Mouse (Mus musculus) intestine, embryonic 16.5 days (tissue): ENCODE measurements at regions not wholly inside any gene's neighbourhood (a gene's known extent, or its start where the extent isn't known, plus 50 kb on each side); places are given as distances from the start of the nearest gene placed in this dataset.
A peak's percentile ranks its signal among the peaks of the same experiment; 100 is the strongest.

Source experiments
- ATAC-seq: fragments of 200-750 bp; cut with Nextera tagmentation; 2 replicates; pipeline ENCODE4 v1.8.0; 2017; ENCODE audit warnings: moderate TSS enrichment, moderate library complexity
- H3K27ac ChIP-seq: fragments of 300-500 bp; sonication (generic); 2 replicates; pipeline ENCODE4 v1.5.1; 2014; ENCODE audit warnings: mild to moderate bottlenecking, low read length
- H3K27me3 ChIP-seq: fragments of 300-500 bp; sonication (generic); replicated peaks from 2 replicates; pipeline ENCODE4 v1.6.1; 2014; ENCODE audit warnings: low read length, control low read depth, mixed read lengths; ENCODE audit not compliant: control insufficient read depth, insufficient read depth
- H3K36me3 ChIP-seq: fragments of 300-500 bp; sonication (generic); 2 replicates; pipeline ENCODE4 v1.6.1; 2014; ENCODE audit warnings: low read length, control low read depth; ENCODE audit not compliant: control insufficient read depth, insufficient read depth
- H3K4me1 ChIP-seq: fragments of 300-500 bp; sonication (generic); 2 replicates; pipeline ENCODE4 v1.6.1; 2014; ENCODE audit warnings: low read length, control low read depth, mixed read lengths; ENCODE audit not compliant: control insufficient read depth, insufficient read depth
- H3K4me2 ChIP-seq: fragments of 300-500 bp; sonication (generic); 2 replicates; pipeline ENCODE4 v1.6.1; 2014; ENCODE audit warnings: low read depth, low read length, control low read depth
- H3K4me3 ChIP-seq: fragments of 300-500 bp; sonication (generic); 2 replicates; pipeline ENCODE4 v1.5.1; 2014; ENCODE audit warnings: mild to moderate bottlenecking, low read length
- H3K9ac ChIP-seq: fragments of 300-500 bp; sonication (generic); 2 replicates; pipeline ENCODE4 v1.6.1; 2014; ENCODE audit warnings: low read depth, low read length
- H3K9me3 ChIP-seq: fragments of 300-500 bp; sonication (generic); 2 replicates; pipeline ENCODE4 v1.6.1; 2016; ENCODE audit warnings: low read length, control low read depth; ENCODE audit not compliant: control insufficient read depth
- WGBS: fragments of 180-500 bp; shearing (Covaris S2); extraction: QIAGEN DNeasy Blood & Tissue Kit; methylation state at CpG from one replicate; pipeline ENCODE4 v1.1.7; 2014; 5-methylcytosine and 5-hydroxymethylcytosine counted together

- H3K4me1 ChIP-seq, result no peaks in the 10 kb centered on the region
- H3K27ac ChIP-seq, result no peak overlapping the region
- no peaks in the 10 kb centered on the region for H3K9me3 ChIP-seq
- H3K36me3 ChIP-seq, result no peaks in the 10 kb centered on the region
- H3K4me2 ChIP-seq, result no peak overlapping the region
- no peak for ATAC-seq
- 52% methylated on average over 12 of the region's 12 CpGs for WGBS
- H3K27me3 ChIP-seq, result no peaks in the 10 kb centered on the region
- H3K9ac ChIP-seq, result no peak overlapping the region
- H3K4me3 ChIP-seq, result no peak overlapping the region
Measured at GRCm38 (mm10) chr1:186435336-186435972, 270.3 kb downstream of the Tgfb2 start.

DNA sequence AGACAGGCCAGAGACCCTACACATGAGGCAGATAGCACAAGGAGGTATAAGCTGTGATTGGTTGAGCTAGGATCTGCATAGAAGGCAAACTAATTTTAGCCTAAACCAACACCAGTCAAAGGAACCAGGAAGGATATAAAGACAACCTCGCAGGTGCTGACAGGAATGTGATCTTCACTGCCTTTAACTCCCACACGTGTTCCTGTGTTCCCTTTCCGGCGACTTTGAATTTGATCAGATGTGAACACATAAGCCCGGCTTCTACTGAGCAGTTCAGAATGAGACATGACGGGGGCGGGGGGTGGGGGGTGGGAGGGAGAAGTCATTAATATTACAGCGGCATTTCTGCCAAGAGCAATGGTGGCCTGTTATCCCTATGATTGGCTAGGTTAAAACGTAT is 271.0 kb downstream of the Tgfb2 start:
- Histone ChIP-seq H3K27me3 (no peaks in the 10 kb centered on the region), H3K9me3 (no peaks in the 10 kb centered on the region), H3K4me2 (no peak overlapping the region), H3K27ac (no peak overlapping the region), H3K4me3 (no peak overlapping the region), H3K4me1 (no peaks in the 10 kb centered on the region), H3K36me3 (no peaks in the 10 kb centered on the region), H3K9ac (no peak overlapping the region)
- 56% methylated on average over 9 of the region's 9 CpGs for WGBS
- ATAC-seq, result no peak

DNA sequence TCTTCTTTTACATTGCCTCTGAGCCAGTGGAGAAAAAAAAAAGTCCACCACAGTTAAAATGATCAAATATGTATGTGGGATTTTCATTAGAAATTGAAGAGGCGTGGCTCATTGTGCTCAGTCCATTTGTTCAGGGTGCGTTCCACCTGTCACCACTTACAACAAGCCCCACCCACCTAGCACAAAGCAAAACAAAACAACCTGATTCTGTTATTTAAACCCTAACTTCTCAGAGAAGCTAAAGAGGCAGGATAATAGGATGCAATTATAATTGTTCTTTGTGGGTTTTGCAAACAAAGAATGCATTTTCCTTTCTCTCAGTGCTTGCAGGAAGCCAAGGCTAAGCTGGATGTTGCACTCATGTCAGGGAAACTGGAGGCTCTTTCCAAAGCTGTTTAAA is 271.8 kb downstream of the Tgfb2 start:
- no peak for ATAC-seq
- Histone ChIP-seq H3K9ac (no peak overlapping the region), H3K4me3 (no peak overlapping the region), H3K4me2 (no peak overlapping the region), H3K9me3 (no peaks in the 10 kb centered on the region), H3K27ac (no peak overlapping the region), H3K4me1 (no peaks in the 10 kb centered on the region), H3K36me3 (no peaks in the 10 kb centered on the region), H3K27me3 (no peaks in the 10 kb centered on the region)
- WGBS, result 77% methylated on average over 2 of the region's 2 CpGs

- ATAC-seq, result 0 out of 2 replicates have a peak, but pooled peaks have one; percentile 18
Measured at GRCm38 (mm10) chr1:186433169-186433665, 272.6 kb downstream of the Tgfb2 start.

DNA sequence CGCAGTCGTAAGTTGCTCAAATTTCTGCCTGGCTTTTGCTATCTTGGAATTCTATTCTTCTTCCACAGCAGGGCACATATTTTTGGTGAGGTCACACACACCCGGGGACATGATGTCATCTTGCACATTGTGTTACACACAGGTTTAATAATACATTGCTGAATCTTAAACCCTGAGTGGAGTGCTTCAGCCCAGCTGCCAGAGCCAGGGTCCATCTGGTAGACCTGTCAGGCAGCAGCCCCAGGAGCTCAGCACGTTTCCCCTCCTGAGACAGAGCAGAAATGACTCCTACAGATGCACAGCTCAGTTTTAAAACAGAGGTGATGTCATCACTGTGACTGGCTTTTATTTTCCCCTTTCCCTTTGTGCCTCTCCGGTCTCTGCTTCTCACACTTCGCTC is 280.4 kb downstream of the Tgfb2 start:
- Histone ChIP-seq H3K36me3 (no peaks in the 10 kb centered on the region), H3K4me3 (no peak overlapping the region), H3K9me3 (no peaks in the 10 kb centered on the region), H3K4me1 (no peaks in the 10 kb centered on the region), H3K27ac (no peak overlapping the region), H3K9ac (no peak overlapping the region), H3K4me2 (no peak overlapping the region), H3K27me3 (no peaks in the 10 kb centered on the region)
- 72% methylated on average over 6 of the region's 6 CpGs for whole genome bisulfite sequencing
- no peak for ATAC-seq

More at GRCm38 (mm10) chr1:186433169-186433665, 272.6 kb downstream of the Tgfb2 start:
- no peaks in the 10 kb centered on the region for H3K9me3 ChIP-seq
- WGBS, result 70% methylated on average over 7 of the region's 7 CpGs
- no peak overlapping the region for H3K27ac ChIP-seq
- no peak overlapping the region for H3K4me2 ChIP-seq
- no peaks in the 10 kb centered on the region for H3K4me1 ChIP-seq
- H3K9ac ChIP-seq, result no peak overlapping the region
- no peaks in the 10 kb centered on the region for H3K27me3 ChIP-seq
- H3K4me3 ChIP-seq, result no peak overlapping the region
- no peaks in the 10 kb centered on the region for H3K36me3 ChIP-seq

- H3K27ac ChIP-seq, result no peak overlapping the region
- H3K36me3 ChIP-seq, result no peaks in the 10 kb centered on the region
- no peaks in the 10 kb centered on the region for H3K9me3 ChIP-seq
- no peak overlapping the region for H3K9ac ChIP-seq
- H3K4me2 ChIP-seq, result no peak overlapping the region
- no peak overlapping the region for H3K4me3 ChIP-seq
- WGBS, result 83% methylated on average over 5 of the region's 5 CpGs
- no peaks in the 10 kb centered on the region for H3K27me3 ChIP-seq
- ATAC-seq, result no peak
- no peaks in the 10 kb centered on the region for H3K4me1 ChIP-seq
Measured at GRCm38 (mm10) chr1:186424084-186424483, 281.7 kb downstream of the Tgfb2 start.

- 61% methylated on average over 1 of the region's 1 CpGs for WGBS
Measured at GRCm38 (mm10) chr1:186417101-186417500, 288.7 kb downstream of the Tgfb2 start.

DNA sequence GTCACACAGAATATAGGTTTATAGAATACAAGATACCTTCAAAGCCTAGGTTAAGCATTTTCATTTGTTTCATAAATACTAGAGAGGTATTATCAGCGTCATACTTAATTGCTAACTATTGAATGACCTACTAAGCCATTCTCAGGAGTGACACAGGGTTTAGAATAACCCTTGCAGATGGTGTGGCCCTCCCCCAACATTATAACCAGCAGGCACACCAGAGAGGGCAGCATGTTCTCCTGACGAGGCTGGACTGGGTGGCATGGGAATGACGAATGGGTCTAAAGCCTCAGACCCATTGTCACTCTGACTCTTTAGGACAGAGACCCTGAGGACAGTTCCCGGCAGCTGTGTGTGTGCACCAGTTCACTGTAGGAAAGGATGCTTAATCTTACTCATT is 290.5 kb downstream of the Tgfb2 start:
- H3K36me3 ChIP-seq, result no peaks in the 10 kb centered on the region
- ATAC-seq, result no peak
- no peaks in the 10 kb centered on the region for H3K27me3 ChIP-seq
- H3K9ac ChIP-seq, result no peak overlapping the region
- WGBS, result 81% methylated on average over 4 of the region's 4 CpGs
- no peak overlapping the region for H3K4me2 ChIP-seq
- no peak overlapping the region for H3K27ac ChIP-seq
- no peak overlapping the region for H3K4me3 ChIP-seq
- peaks cover 3% of the 10 kb centered on the region; the same call in 1 of the 2 replicates for H3K4me1 ChIP-seq
- H3K9me3 ChIP-seq, result no peaks in the 10 kb centered on the region

More at GRCm38 (mm10) chr1:186417101-186417500, 288.7 kb downstream of the Tgfb2 start:
- H3K4me3 ChIP-seq, result no peak overlapping the region
- no peaks in the 10 kb centered on the region for H3K27me3 ChIP-seq
- H3K4me1 ChIP-seq, result peaks cover 3% of the 10 kb centered on the region; the same call in 1 of the 2 replicates
- H3K27ac ChIP-seq, result no peak overlapping the region
- no peak overlapping the region for H3K9ac ChIP-seq
- H3K36me3 ChIP-seq, result no peaks in the 10 kb centered on the region
- H3K4me2 ChIP-seq, result no peak overlapping the region
- no peaks in the 10 kb centered on the region for H3K9me3 ChIP-seq
- no peak for ATAC-seq

DNA sequence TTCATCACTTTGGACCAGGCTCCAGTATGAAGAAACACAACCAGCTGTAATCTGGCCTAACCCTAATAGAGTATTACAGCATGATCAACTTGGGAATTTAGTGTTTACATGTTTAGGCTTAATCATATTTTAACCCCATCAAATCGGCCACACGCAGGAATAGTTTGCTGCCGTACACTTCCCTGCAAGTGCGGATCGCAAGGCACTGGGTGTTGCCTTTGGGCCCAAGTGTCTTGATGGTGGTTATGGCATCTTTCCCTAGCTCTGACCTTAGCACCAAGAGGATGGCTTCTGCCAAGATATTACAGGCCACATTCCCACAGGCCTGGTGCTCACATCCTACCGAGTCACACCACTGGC is 291.9 kb downstream of the Tgfb2 start:
- no peaks in the 10 kb centered on the region for H3K36me3 ChIP-seq
- no peak overlapping the region for H3K27ac ChIP-seq
- no peak overlapping the region for H3K9ac ChIP-seq
- H3K4me2 ChIP-seq, result no peak overlapping the region
- WGBS, result 74% methylated on average over 6 of the region's 6 CpGs
- no peak overlapping the region for H3K4me3 ChIP-seq
- no peaks in the 10 kb centered on the region for H3K27me3 ChIP-seq
- no peak for ATAC-seq
- no peaks in the 10 kb centered on the region for H3K9me3 ChIP-seq
- peaks cover 6% of the 10 kb centered on the region for H3K4me1 ChIP-seq
